Mouse (Mus musculus): ENCODE data around the gene Rnf223. TPM values are rescaled to one million over a fixed set of nuclear protein-coding genes. Genes with fewer than 3 reads are reported as not detected.

Gene Rnf223
- polyA plus RNA-seq, 1 experiment: 2.1 TPM

DNA sequence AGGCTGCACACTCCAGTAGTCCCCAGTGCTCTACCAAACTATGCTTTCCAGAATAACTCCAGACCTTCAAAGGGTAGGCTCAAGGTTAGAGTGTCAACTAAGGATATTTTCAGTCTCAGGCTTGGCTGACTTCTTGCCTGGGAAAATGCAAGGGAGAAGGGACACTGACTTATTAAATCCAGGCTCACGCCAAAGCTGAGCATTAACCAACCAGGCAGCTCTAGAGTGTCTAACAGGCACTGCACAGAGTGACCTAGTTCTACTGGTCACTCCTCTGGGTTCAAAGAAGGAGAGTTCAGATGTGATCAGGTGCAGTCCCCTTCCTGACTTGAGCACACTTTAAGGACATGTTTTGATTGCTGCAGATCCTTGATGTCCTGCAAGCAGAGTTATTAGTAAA lies 37.5 kb upstream of the Rnf223 start:
- TF ChIP-seq CTCF (IDR thresholded peaks at IDR 0.05; ENCODE audit: borderline replicate concordance, insufficient read depth, low read depth, low read length): no peak
- TF ChIP-seq POLR2A (IDR thresholded peaks at IDR 0.05; ENCODE audit: borderline replicate concordance, insufficient read depth, low read length): no peak
- 81% methylated on average over 1 of the region's 1 CpGs for WGBS
- H3K27me3 ChIP-seq (ENCODE audit: control insufficient read depth, insufficient read depth, low read length): no peaks in the 10 kb centered on the region
- DNase-seq: no peak
- H3K4me1 ChIP-seq (ENCODE audit: control insufficient read depth, insufficient read depth, low read length): no peaks in the 10 kb centered on the region
- no peak overlapping the region for H3K27ac ChIP-seq (ENCODE audit: insufficient read depth, low read length)
- H3K4me3 ChIP-seq (replicated peaks; ENCODE audit: insufficient read depth, low read depth, low read length): no peak overlapping the region

DNA sequence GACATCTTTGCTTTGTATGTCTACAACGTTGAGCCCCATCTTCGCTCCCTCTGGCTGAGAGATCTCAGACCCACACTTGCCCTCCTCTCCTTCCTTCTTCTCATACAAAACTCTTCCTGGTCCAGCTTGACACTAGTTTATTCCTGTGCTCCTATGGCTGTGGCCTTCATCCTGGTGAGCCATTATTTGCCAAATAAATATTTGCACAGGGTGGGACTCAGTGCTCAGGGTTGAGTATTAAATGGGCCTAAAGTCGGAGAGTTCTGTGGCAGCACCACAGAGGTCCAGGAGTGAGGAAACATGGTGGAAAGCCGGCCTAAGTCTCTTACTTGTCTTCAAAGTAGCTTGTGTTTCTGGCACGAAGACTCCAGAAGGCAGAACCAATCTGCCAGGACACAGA lies 36.6 kb upstream of the Rnf223 start:
- WGBS: 82% methylated on average over 5 of the region's 5 CpGs
- TF ChIP-seq POLR2A (IDR thresholded peaks at IDR 0.05; ENCODE audit: borderline replicate concordance, insufficient read depth, low read length): no peak
- TF ChIP-seq CTCF (IDR thresholded peaks at IDR 0.05; ENCODE audit: borderline replicate concordance, insufficient read depth, low read depth, low read length): no peak

GRCm38 (mm10) chr4:156096191-156096590 lies 34.1 kb upstream of the Rnf223 start:
- H3K4me3 ChIP-seq (replicated peaks; ENCODE audit: insufficient read depth, low read depth, low read length): no peak overlapping the region
- no peaks in the 10 kb centered on the region for H3K27me3 ChIP-seq (ENCODE audit: control insufficient read depth, insufficient read depth, low read length)
- no peak overlapping the region for H3K27ac ChIP-seq (ENCODE audit: insufficient read depth, low read length)
- no peak for DNase-seq
- H3K4me1 ChIP-seq (ENCODE audit: control insufficient read depth, insufficient read depth, low read length): no peaks in the 10 kb centered on the region
- no peak for TF ChIP-seq CTCF (IDR thresholded peaks at IDR 0.05; ENCODE audit: borderline replicate concordance, insufficient read depth, low read depth, low read length)
- no peak for TF ChIP-seq POLR2A (IDR thresholded peaks at IDR 0.05; ENCODE audit: borderline replicate concordance, insufficient read depth, low read length)
- 94% methylated on average over 1 of the region's 1 CpGs for WGBS

More for the DNA sequence above, 36.6 kb upstream of the Rnf223 start:
- no peak for DNase-seq
- H3K4me1 ChIP-seq (ENCODE audit: control insufficient read depth, insufficient read depth, low read length): no peaks in the 10 kb centered on the region
- H3K27ac ChIP-seq (ENCODE audit: insufficient read depth, low read length): no peak overlapping the region
- H3K4me3 ChIP-seq (replicated peaks; ENCODE audit: insufficient read depth, low read depth, low read length): no peak overlapping the region
- H3K27me3 ChIP-seq (ENCODE audit: control insufficient read depth, insufficient read depth, low read length): no peaks in the 10 kb centered on the region

GRCm38 (mm10) chr4:156097770-156098366 lies 32.4 kb upstream of the Rnf223 start:
- no peaks in the 10 kb centered on the region for H3K4me1 ChIP-seq (ENCODE audit: control insufficient read depth, insufficient read depth, low read length)
- no peak overlapping the region for H3K27ac ChIP-seq (ENCODE audit: insufficient read depth, low read length)
- WGBS: 72% methylated on average over 9 of the region's 9 CpGs
- H3K4me3 ChIP-seq (replicated peaks; ENCODE audit: insufficient read depth, low read depth, low read length): no peak overlapping the region
- no peaks in the 10 kb centered on the region for H3K27me3 ChIP-seq (ENCODE audit: control insufficient read depth, insufficient read depth, low read length)
- no peak for DNase-seq
- TF ChIP-seq CTCF (IDR thresholded peaks at IDR 0.05; ENCODE audit: borderline replicate concordance, insufficient read depth, low read depth, low read length): no peak
- TF ChIP-seq POLR2A (IDR thresholded peaks at IDR 0.05; ENCODE audit: borderline replicate concordance, insufficient read depth, low read length): no peak

GRCm38 (mm10) chr4:156099427-156099826 lies 30.9 kb upstream of the Rnf223 start:
- WGBS: 60% methylated on average over 6 of the region's 6 CpGs
- no peak for DNase-seq
- Histone ChIP-seq H3K4me3 (replicated peaks; ENCODE audit: insufficient read depth, low read depth, low read length) (no peak overlapping the region), H3K27me3 (ENCODE audit: control insufficient read depth, insufficient read depth, low read length) (no peaks in the 10 kb centered on the region), H3K27ac (ENCODE audit: insufficient read depth, low read length) (no peak overlapping the region), H3K4me1 (ENCODE audit: control insufficient read depth, insufficient read depth, low read length) (no peaks in the 10 kb centered on the region)
- TF ChIP-seq CTCF (IDR thresholded peaks at IDR 0.05; ENCODE audit: borderline replicate concordance, insufficient read depth, low read depth, low read length) (no peak), POLR2A (IDR thresholded peaks at IDR 0.05; ENCODE audit: borderline replicate concordance, insufficient read depth, low read length) (no peak)

DNA sequence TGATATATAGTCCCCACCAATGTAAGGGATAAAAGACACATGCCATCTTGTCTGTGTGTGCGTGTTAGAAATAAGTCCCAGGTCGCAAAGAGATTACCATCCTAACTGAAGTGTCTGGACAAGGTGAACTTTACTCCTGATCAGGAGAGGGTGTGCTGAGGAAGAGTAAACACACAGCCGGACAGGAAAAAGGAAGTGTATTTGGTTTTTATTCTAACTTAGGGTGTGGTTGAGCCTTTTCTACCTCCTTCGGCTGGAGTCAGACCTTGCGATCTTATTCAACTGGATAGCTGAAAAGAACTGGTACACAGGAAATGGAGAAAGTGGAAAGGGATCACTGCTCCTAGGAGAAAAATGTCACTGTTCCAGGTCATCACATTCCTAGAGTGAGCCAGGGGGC lies 29.8 kb upstream of the Rnf223 start:
- no peak for DNase-seq
- TF ChIP-seq POLR2A (IDR thresholded peaks at IDR 0.05; ENCODE audit: borderline replicate concordance, insufficient read depth, low read length) (no peak), CTCF (IDR thresholded peaks at IDR 0.05; ENCODE audit: borderline replicate concordance, insufficient read depth, low read depth, low read length) (no peak)
- Histone ChIP-seq H3K27me3 (ENCODE audit: control insufficient read depth, insufficient read depth, low read length) (no peaks in the 10 kb centered on the region), H3K4me1 (ENCODE audit: control insufficient read depth, insufficient read depth, low read length) (no peaks in the 10 kb centered on the region), H3K27ac (ENCODE audit: insufficient read depth, low read length) (no peak overlapping the region), H3K4me3 (replicated peaks; ENCODE audit: insufficient read depth, low read depth, low read length) (no peak overlapping the region)
- 93% methylated on average over 5 of the region's 5 CpGs for WGBS

DNA sequence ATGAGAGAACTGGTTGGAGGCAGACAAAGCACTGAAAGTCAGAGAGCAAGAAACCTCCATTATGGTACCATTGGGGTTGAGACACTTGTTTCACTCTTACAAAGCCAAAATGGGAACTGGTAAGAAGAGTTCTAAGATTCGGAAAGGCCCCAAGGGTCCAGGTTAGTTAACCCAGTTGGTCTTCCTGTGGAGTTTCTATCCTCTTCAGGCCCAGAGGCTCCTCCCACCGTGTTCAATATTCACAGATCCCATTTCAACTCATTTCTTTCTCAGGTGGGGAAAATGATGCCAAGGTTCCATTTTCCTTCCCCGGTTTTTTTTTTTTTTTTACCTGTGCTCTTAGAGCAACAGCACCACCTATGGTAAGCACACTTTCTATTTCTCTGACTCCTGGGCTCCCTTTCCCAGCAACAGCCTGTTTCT lies 28.8 kb upstream of the Rnf223 start:
- Histone ChIP-seq H3K27me3 (ENCODE audit: control insufficient read depth, insufficient read depth, low read length) (no peaks in the 10 kb centered on the region), H3K4me3 (replicated peaks; ENCODE audit: insufficient read depth, low read depth, low read length) (no peak overlapping the region), H3K27ac (ENCODE audit: insufficient read depth, low read length) (no peak overlapping the region), H3K4me1 (ENCODE audit: control insufficient read depth, insufficient read depth, low read length) (no peaks in the 10 kb centered on the region)
- 35% methylated on average over 3 of the region's 3 CpGs for WGBS
- no peak for TF ChIP-seq CTCF (IDR thresholded peaks at IDR 0.05; ENCODE audit: borderline replicate concordance, insufficient read depth, low read depth, low read length)
- no peak for TF ChIP-seq POLR2A (IDR thresholded peaks at IDR 0.05; ENCODE audit: borderline replicate concordance, insufficient read depth, low read length)
- DNase-seq: no peak

DNA sequence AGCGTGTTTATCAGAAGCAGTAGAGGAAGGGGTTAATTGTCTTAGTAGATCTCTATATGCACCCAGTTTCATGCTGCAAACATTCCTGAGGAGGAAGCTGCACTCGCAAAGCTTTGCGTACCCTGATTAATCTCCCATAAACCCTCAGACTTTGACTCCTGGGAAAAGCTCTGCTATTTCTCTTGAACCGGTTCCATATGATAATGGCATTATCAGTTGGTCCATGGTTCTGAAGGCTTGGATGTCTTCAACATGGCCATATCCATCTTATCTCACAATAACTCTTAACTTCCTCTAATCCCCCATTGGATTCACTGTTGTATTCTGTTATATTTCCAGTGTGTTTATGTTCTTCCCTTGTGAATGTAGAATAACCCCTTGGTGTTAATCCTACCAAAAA lies 27.0 kb upstream of the Rnf223 start:
- Histone ChIP-seq H3K4me1 (ENCODE audit: control insufficient read depth, insufficient read depth, low read length) (no peaks in the 10 kb centered on the region), H3K27me3 (ENCODE audit: control insufficient read depth, insufficient read depth, low read length) (no peaks in the 10 kb centered on the region), H3K27ac (ENCODE audit: insufficient read depth, low read length) (no peak overlapping the region), H3K4me3 (replicated peaks; ENCODE audit: insufficient read depth, low read depth, low read length) (no peak overlapping the region)
- DNase-seq: no peak
- 84% methylated on average over 4 of the region's 4 CpGs for WGBS
- TF ChIP-seq CTCF (IDR thresholded peaks at IDR 0.05; ENCODE audit: borderline replicate concordance, insufficient read depth, low read depth, low read length): no peak
- no peak for TF ChIP-seq POLR2A (IDR thresholded peaks at IDR 0.05; ENCODE audit: borderline replicate concordance, insufficient read depth, low read length)

Measured in cerebellum, adult 2 months (tissue).